Mouse (Mus musculus) testis, postnatal 10 days (tissue): ENCODE measurements around the gene Camta2.

Experiments used
- DNase-seq: peaks from one replicate; pipeline ENCODE4 v3.0.0; 2021; ENCODE audit warnings: low spot score

Camta2 gene

GRCm38 (mm10) chr11:70693504-70693903 is 5.6 kb upstream of the Camta2 start:
- DNase-seq = no peak

- DNase-seq = no peak
These were observed 1.7 kb upstream of the Camta2 start for GRCm38 (mm10) chr11:70689578-70689977.

DNA sequence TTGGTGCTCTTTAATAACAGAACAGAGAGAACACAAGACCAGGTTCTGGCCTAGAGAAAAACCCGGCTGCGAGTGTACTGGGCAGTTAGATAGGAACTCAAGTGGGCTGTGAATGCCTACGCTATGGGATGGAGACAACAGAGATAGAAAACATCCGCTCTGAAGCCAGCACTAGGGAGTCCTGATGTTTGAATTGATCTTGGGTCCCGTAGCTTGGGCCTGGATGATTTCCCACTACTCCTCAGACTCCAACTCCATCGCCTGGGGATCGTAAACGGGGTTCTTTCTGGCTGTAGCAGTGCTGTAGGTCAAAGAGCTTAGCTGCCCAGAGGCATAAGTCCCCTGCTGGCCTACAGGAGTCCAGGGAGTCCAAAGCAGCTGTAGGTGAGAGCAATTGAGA is 467 bp upstream of the Camta2 start:
- DNase-seq = no peak

- DNase-seq = peak; percentile 57
These were observed 871 bp downstream of the Camta2 start for GRCm38 (mm10) chr11:70686901-70687566.

DNA sequence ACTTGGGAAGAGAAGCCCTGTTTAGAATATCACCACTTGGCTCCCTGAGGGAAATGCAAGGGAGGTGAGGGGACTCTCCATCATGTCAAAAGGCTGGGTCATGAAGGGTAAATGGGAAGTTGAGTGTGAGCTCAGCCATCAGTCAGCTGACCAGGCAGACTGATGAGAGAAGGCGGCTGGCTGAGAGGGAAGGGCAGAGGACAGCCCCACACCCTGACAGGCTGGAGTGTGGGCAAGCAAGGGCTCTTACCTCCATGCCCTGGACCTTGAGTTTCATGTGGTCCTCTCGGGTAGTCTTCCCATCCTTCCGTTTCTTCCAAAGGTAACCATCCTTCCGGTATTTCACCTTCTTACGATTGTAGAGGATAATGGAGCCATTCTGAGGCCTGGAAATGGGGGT is 4.3 kb downstream of the Camta2 start:
- DNase-seq = no peak

DNA sequence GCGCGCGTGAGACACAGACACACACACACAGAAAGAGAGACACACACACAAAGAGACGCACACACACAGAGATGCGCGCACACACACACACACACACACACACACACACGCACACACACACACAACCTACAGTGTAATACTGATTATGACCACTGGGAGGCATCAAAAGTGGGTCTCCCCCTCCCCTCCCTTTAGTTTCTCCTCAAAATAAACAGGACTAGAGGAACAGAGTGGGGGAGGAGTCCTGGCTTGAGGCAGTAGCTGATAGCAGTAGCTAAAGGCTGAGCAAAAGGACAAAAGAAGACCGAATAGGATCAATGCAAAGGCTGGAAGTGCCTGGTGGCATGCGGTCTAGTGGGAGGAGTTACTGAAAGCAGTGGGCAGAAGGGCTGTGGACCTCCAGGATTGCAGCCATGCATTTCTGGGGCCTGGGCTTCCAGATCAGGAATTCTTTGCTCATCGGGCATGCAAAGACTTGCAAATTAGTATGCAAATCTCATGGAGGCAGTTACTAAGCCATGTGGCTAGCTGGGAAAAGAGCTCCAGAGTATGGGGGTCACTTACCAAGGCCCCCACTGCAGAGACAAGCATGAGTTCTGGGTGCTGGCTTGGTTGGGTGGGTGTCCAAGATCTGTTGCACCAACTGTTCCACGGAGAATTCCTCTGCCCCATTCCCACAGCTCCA is 5.9 kb downstream of the Camta2 start:
- DNase-seq = no peak

GRCm38 (mm10) chr11:70681170-70681569 is 6.7 kb downstream of the Camta2 start:
- no peak for DNase-seq

DNA sequence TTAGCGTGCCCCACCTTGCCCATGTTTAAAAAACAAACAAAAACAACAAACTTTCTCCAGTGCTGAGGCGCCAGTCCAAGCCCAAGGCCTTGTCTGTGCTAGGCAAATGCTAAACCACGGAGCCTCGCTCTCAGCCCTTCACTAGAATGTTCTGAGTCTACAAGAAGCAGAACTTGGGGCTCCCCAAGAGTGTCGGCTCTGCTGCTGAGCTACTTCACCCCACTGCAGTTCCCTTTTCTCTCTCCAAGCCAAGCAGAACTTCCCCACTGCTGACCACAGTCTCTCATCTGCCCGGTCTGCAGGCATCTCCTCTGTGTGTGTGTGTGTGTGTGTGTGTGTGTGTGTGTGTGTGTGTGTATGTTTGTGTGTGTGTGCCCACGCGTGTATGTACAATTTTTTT is 8.0 kb downstream of the Camta2 start:
- DNase-seq = no peak

DNA sequence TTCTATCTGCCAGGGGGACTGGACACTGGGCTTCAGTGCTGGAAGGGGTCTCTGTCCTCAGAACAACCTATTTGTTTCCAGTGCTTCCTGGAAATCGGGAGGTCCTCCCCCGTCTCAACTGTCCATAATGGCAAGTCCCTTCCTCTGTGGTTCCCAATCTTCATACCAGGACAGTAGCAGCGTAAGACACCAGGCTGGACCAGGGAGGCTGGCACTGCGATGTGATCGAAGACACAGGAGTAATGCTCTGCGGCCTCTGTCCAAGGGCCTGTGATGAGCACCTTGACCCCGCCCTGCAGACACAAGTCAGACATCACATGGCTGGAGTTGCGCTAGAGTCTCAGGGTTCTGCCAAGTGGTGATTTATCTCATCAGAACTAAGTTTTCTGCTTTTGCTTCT is 8.5 kb downstream of the Camta2 start:
- no peak for DNase-seq

DNA sequence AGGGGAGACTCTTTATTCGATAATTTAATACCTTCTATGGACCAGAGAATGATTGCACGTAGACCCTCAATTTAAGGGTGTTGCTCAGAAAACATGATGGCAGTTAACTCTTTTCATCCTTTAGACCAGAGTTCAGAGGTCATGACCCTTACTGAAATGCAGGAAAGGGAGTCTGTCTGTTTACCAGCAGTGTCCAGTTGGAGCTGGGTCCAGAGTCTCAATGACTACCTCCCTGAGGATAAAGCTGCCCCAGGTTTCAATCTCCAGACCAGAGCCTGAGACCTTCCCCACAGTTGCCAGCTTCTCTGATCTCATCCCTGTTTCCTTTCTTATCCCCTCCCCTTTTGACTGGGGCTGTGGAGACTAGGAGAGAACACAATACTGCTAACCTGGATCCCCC is 9.3 kb downstream of the Camta2 start:
- DNase-seq = no peak

DNA sequence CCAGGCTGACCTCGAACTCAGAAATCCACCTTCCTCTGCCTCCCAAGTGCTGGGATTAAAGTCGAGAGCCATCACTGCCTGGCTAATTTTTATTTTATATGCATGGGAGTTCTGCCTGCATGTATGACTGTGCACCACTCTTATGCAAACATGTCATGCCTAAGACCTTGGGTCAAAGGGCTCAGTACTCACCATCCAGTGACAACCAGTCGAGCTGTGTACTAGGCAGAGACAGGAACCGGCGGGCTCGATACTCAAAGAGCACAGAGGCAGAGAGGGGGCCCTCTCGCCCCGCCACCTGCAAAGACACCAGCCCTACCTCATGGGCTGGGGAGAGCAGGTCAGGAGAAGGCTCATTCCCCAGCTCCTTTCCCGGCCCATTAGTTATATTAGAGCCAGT is 9.8 kb downstream of the Camta2 start:
- no peak for DNase-seq

DNA sequence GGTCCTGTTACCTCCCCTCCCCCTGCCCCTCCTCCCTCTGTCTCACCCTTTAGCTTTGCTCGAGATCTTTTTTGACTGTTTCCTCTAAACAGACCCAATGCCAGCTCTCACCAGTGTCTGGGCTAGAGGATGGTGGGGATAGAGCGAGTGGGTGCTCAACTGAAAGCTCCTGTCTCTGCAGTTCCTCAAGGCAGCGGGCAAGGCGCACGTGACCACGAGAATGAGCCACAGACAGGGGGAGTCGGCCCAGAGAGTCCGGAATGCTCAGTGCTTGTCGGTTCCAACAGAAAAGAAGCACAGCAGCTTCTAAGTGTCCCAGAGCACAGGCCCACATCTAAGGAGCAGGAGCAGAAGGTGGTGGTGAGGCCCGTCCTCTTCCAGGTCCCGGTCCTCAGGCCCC is 13.4 kb downstream of the Camta2 start:
- no peak for DNase-seq

DNA sequence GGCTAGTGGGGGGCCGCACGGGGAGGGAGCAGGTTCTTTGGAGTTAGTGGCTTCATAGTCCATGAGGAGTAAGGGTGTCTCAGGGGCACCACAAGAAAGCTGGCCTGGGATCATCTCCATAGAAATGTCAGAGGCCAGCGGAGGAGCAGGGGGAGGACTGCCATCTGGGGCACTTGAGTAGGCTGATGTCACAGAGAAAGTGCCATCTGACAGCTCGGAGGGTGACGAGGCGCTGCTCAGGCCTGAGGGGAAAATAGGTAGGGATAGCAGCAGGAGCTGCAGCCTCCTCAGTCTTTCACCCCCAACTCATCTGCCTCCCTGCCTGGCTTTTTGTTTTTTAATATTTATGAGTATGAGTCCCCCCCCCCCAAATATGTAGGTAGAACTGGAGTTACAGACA is 13.9 kb downstream of the Camta2 start:
- DNase-seq = no peak

- DNase-seq = no peak
These were observed 16.4 kb downstream of the Camta2 start for GRCm38 (mm10) chr11:70671333-70672047.

- DNase-seq = no peak
These were observed 17.4 kb downstream of the Camta2 start for GRCm38 (mm10) chr11:70670483-70670882.

DNA sequence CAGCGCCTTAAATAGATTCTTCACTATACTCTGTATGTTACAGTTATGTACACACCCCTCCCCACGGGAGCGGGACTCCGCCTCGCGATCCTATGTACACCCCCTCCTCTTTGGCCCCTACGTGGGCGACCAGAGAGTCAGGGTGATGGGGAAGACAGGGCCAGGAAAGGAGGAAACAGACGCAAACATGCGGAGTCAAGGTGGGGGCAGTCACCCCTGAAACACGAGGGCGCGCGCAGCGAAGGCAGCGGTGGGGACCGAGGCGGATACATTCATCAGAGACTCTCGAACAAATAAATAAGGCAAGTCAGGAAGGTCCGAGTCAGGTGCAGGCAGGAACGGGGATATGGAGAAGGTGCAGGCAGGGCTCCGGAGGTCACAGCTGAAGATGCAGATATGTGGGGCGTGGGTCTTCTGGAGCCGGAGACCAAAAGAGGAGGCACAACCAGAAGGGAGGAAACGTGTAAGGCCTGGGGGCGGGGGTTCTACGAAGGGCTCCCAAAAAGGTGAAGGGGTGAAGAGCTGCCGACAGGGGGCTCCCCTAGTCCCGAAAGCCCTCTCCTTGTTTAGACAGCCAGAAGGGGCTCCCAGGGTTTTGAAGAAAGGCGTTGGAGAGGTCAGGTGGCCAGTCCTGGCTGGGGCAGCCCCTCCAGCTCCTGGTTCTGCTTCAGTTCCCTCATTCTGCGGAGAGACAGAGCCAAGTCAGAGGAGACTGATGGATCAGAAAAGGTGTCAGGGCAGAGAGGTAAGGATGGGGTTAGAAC is 18.1 kb downstream of the Camta2 start:
- peak; percentile 81 for DNase-seq

GRCm38 (mm10) chr11:70668771-70669505 is 19.0 kb downstream of the Camta2 start, which contains the start of gene Spag7:
TSS of gene Spag7 (minus strand) at chr11:70669416.
- peak; percentile 94 for DNase-seq

DNA sequence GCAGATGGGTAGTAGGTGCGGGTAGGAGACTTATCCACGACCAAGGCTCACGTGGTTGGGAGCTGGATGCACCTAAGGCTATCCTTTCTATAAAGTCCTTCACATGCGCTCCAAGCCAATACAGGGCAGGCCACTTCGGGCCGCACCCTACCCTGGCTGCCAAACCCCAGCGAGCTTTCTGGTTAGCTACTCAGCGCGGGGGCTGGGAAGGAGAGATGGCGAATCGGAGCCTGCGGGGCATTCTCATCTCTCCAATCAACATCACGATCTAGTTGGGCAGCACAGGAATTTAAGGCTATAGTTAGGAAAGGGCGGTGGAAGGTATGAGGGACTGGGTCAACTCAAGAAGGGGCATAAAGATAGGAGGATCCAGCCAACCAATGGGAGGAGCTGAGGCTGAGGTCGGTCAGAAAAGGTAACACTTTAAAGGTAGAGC is 19.6 kb downstream of the Camta2 start:
- DNase-seq = peak; percentile 74

DNA sequence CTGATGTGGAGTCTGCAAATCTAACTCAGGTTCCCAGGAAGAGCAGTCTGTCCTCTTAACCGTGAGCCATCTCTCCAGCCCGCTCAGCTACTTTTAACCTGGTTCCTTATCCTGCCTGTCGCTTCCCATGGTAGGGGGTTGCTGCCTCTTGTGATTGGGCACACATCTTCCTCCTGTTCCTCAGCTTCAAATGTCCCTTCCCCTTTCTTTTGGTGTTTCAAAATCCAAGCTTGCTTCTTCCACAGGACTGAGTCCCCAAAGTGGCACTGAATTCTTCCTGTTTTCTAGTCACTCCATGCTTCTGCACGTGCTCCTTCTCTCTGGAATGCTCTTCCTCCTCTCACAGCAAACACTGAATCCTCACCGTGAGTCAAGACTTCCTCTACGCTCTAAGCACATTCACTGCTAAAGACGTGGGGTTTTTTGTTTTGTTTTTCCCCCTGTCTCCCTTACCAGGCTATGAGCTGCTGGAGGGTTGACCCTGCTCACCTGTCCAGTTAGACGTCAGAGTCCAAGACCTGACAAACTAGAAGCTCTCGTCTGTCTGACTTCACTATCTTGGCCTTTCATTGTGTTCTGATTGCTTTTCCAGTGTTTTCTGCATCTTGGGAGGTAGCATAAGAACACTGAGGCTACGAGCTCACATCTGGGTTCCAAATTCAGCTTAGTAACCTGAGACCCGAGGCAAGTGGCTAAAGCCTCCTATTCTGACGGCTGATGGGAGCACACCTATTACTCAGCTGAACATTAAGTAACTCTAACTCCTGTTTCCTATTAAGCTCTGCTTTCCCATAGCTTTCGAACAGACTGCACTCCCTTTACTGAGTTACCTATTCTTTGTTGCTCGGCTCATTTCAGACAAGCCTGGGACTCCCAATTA is 20.4 kb downstream of the Camta2 start:
- no peak for DNase-seq

- no peak for DNase-seq
These were observed 21.2 kb downstream of the Camta2 start for GRCm38 (mm10) chr11:70666687-70667086.

GRCm38 (mm10) chr11:70664741-70665140 is 23.2 kb downstream of the Camta2 start:
- no peak for DNase-seq
